Mouse (Mus musculus) spleen, adult 2 months (tissue): ENCODE measurements around the gene Wnt7a.

Source experiments
- CTCF ChIP-seq: fragments of 200-500 bp; IDR thresholded peaks from 2 replicates; pipeline ENCODE4 v1.5.1; 2011; ENCODE audit warnings: mild to moderate bottlenecking, inconsistent platforms; ENCODE audit not compliant: insufficient read depth, insufficient read length, insufficient replicate concordance; ENCODE audit errors: extremely low read depth
- POLR2A ChIP-seq: fragments of 200-500 bp; IDR thresholded peaks from 2 replicates; pipeline ENCODE4 v1.6.1; 2011; ENCODE audit warnings: low read depth, low read length, inconsistent platforms

- TF ChIP-seq CTCF (no peak), POLR2A (no peak)
Observed at GRCm38 (mm10) chr6:91325556-91325955, 85.6 kb downstream of the Wnt7a start.
